Mouse (Mus musculus): ENCODE results near the gene Capns1. TPM values are rescaled to one million over a fixed set of nuclear protein-coding genes. Genes with fewer than 3 reads are reported as not detected.

The Capns1 gene
- total RNA-seq, 2 experiments from 2014 or later, result 289 to 298 TPM

GRCm38 (mm10) chr7:30181308-30181707, 17.3 kb downstream of the Capns1 start:
- intact Hi-C loops (cut with DNase I), result loop anchor here (1.0 to 5.0 kb wide), 2 partner anchors 24 to 36 kb away; no protein-coding TSS in a partner anchor
- peak; percentile 76 to 80 for DNase-seq

GRCm38 (mm10) chr7:30178256-30178655, 20.4 kb downstream of the Capns1 start:
- intact Hi-C loops (cut with DNase I), result no loop called here
- DNase-seq, result no peak

- intact Hi-C loops (cut with DNase I), result no loop called here
- no peak for DNase-seq
Observed at GRCm38 (mm10) chr7:30176474-30176873, 22.1 kb downstream of the Capns1 start.

- no peak for DNase-seq
- intact Hi-C loops (cut with DNase I), result loop anchor here (5.0 kb wide), 1 partner anchor 158 kb away; no protein-coding TSS in a partner anchor
Observed at GRCm38 (mm10) chr7:30170283-30170951, 28.2 kb downstream of the Capns1 start.

- DNase-seq, result peak; percentile 86 to 92
- intact Hi-C loops (cut with DNase I), result loop anchor here (2.0 to 5.0 kb wide), 4 partner anchors 47 to 157 kb away; partner anchors contain the start of genes Thap8, Wdr62 and Zfp260
Observed at GRCm38 (mm10) chr7:30169583-30170282, 28.9 kb downstream of the Capns1 start, which contains the start of gene Zfp146. Zfp146 (minus strand) TSS chr7:30169750.

GRCm38 (mm10) chr7:30168914-30169582, 29.6 kb downstream of the Capns1 start:
- intact Hi-C loops (cut with DNase I), result loop anchor here (2.0 to 5.0 kb wide), 3 partner anchors 46 to 113 kb away; partner anchors contain the start of genes Thap8, Wdr62 and Zfp260
- no peak for DNase-seq

- intact Hi-C loops (cut with DNase I), result loop anchor here (5.0 kb wide), 1 partner anchor 118 kb away; the partner anchor contains the start of genes Thap8 and Wdr62
- no peak for DNase-seq
Observed at GRCm38 (mm10) chr7:30164745-30165144, 33.9 kb downstream of the Capns1 start.

- no peak for DNase-seq
- intact Hi-C loops (cut with DNase I), result no loop called here
Observed at GRCm38 (mm10) chr7:30163113-30163512, 35.5 kb downstream of the Capns1 start.

GRCm38 (mm10) chr7:30155507-30155906, 43.1 kb downstream of the Capns1 start:
- no peak for DNase-seq
- intact Hi-C loops (cut with DNase I), result no loop called here

GRCm38 (mm10) chr7:30154040-30154439, 44.6 kb downstream of the Capns1 start:
- DNase-seq, result no peak
- intact Hi-C loops (cut with DNase I), result no loop called here

- no peak for DNase-seq
- intact Hi-C loops (cut with DNase I), result no loop called here
Observed at GRCm38 (mm10) chr7:30147011-30147410, 51.6 kb downstream of the Capns1 start.

- DNase-seq, result peak; percentile 43 to 53
- intact Hi-C loops (cut with DNase I), result no loop called here
Observed at GRCm38 (mm10) chr7:30143555-30144209, 54.9 kb downstream of the Capns1 start.

GRCm38 (mm10) chr7:30143170-30143554, 55.4 kb downstream of the Capns1 start:
- no peak for DNase-seq
- intact Hi-C loops (cut with DNase I), result no loop called here

Other genes starting within 250 kb of the Capns1 start
- gene Zfp74, start 244.7 kb downstream of the Capns1 start, total RNA-seq (2021), result 1 to 10 TPM; 5.9 TPM
- gene Zfp568, start 214.9 kb downstream of the Capns1 start, total RNA-seq (2021), result 10 to 100 TPM; 22.0 to 22.7 TPM
- gene Zfp14, start 147.4 kb downstream of the Capns1 start, total RNA-seq (2021), result 1 to 10 TPM; 2.4 to 2.7 TPM
- 1 to 10 TPM; 1.7 to 2.6 TPM for gene Zfp82, start 125.9 kb downstream of the Capns1 start, total RNA-seq (2021)
- not detected for gene Gm26920, start 108.4 kb downstream of the Capns1 start, total RNA-seq (2021)
- gene Zfp566, start 108.3 kb downstream of the Capns1 start, total RNA-seq (2021), result 1 to 10 TPM; 1.8 to 2.7 TPM
- gene Zfp260, start 104.0 kb downstream of the Capns1 start, total RNA-seq (2021), result 10 to 100 TPM; 30.9 to 35.3 TPM
- 1 to 10 TPM; 1.8 to 2.7 TPM for gene Zfp382, start 76.9 kb downstream of the Capns1 start, total RNA-seq (2021)
- 10 to 100 TPM; 26.3 to 30.3 TPM for gene Zfp146, start 29.1 kb downstream of the Capns1 start, total RNA-seq (2021)
- gene Cox7a1, start 14.7 kb downstream of the Capns1 start, total RNA-seq (2021), result 1,000 to 10,000 TPM; 2,810 to 3,153 TPM
- 10 to 100 TPM; 52.3 to 59.5 TPM for gene Polr2i, start 33.1 kb upstream of the Capns1 start, total RNA-seq (2021)
- gene Tbcb, start 33.5 kb upstream of the Capns1 start, total RNA-seq (2021), result 10 to 100 TPM; 58.8 to 61.7 TPM
- gene Ovol3, start 36.9 kb upstream of the Capns1 start, total RNA-seq (2021), result not detected
- under 1 TPM; 0.22 to 0.35 TPM for gene Thap8, start 81.3 kb upstream of the Capns1 start, total RNA-seq (2021)
- gene Wdr62, start 81.6 kb upstream of the Capns1 start, total RNA-seq (2021), result 1 to 10 TPM; 1.5 to 1.9 TPM
- 10 to 100 TPM in 1 of 2 experiments, 1 to 10 TPM in 1; 6.0 to 11.4 TPM for gene Clip3, start 92.9 kb upstream of the Capns1 start, total RNA-seq (2021)
- gene Alkbh6, start 109.9 kb upstream of the Capns1 start, total RNA-seq (2021), result 10 to 100 TPM; 22.0 to 23.0 TPM
- 1 to 10 TPM in 1 of 2 experiments, under 1 TPM in 1; 0.81 to 1.3 TPM for gene Syne4, start 116.0 kb upstream of the Capns1 start, total RNA-seq (2021)
- gene E130208F15Rik, start 122.9 kb upstream of the Capns1 start, total RNA-seq (2021), result under 1 TPM; 0.65 to 0.78 TPM
- gene Sdhaf1, start 125.1 kb upstream of the Capns1 start, total RNA-seq (2021), result 10 to 100 TPM; 12.0 to 12.5 TPM
- 1 to 10 TPM; 1.3 to 1.4 TPM for gene Lrfn3, start 164.0 kb upstream of the Capns1 start, total RNA-seq (2021)
- gene Tyrobp, start 214.9 kb upstream of the Capns1 start, total RNA-seq (2021), result 10 to 100 TPM; 22.1 to 22.4 TPM
- gene Hcst, start 221.0 kb upstream of the Capns1 start, total RNA-seq (2021), result not detected
- under 1 TPM; 0.27 to 0.28 TPM for gene Nfkbid, start 222.9 kb upstream of the Capns1 start, total RNA-seq (2021)
- 1 to 10 TPM; 2.7 to 3.1 TPM for gene Aplp1, start 246.7 kb upstream of the Capns1 start, total RNA-seq (2021)